Mouse (Mus musculus): ENCODE measurements around the gene Chrm3. TPM values are rescaled to one million over a fixed set of nuclear protein-coding genes. Genes with fewer than 3 reads are reported as not detected.

Gene Chrm3
- polyA plus RNA-seq, 1 experiment = not detected

DNA sequence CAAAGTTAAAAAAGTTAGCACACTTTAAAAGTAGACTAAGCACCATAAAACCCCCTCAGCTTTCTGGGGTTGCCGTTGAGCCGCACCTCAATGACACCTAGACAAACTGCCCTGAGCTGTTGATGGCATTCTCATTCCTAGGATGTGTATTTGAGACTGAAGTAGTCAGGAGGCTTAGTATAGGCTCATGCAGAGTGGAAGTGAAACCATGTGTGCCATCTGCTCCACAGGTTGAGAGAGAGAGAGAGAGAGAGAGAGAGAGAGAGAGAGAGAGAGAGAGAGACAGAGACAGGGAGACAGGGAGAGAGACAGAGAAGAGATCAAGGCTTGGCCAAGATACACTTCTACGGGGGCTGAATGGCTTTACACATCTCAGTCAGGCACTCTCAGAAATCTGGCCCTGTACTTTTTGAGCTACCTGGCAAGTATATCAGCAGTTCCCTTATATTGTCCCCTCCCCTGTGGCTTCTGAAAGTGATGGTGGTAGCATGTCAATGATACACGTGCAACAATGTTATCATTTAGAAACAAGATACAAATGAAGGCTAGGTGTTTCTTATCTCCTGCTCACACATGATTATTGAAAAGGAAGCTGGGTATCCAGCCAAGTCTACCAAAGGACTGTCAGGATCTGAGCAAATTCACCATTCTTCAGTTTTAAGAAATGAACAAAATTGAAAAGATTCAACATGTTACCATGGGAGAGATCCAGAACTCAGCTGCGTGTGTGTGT is 459.8 kb downstream of the Chrm3 start:
- Histone ChIP-seq H3K27me3 (ENCODE audit: control insufficient read depth, insufficient read depth, low read length, poor library complexity, severe bottlenecking) (no peaks in the 10 kb centered on the region), H3K9me3 (replicated peaks; ENCODE audit: control insufficient read depth, insufficient read depth, low read length, poor library complexity, severe bottlenecking) (no peaks in the 10 kb centered on the region), H3K27ac (ENCODE audit: insufficient read depth, low read length) (no peak overlapping the region), H3K4me1 (ENCODE audit: control insufficient read depth, insufficient read depth, low read length) (no peaks in the 10 kb centered on the region), H3K4me3 (ENCODE audit: low read depth, low read length) (no peak overlapping the region), H3K9ac (ENCODE audit: low read depth, poor library complexity, severe bottlenecking) (no peak overlapping the region), H3K36me3 (ENCODE audit: control insufficient read depth, insufficient read depth, low read length, poor library complexity, severe bottlenecking) (no peaks in the 10 kb centered on the region)
- TF ChIP-seq EP300 (IDR thresholded peaks at IDR 0.05; ENCODE audit: insufficient read depth, low read depth, low read length) (no peak), CTCF (IDR thresholded peaks at IDR 0.05; ENCODE audit: low read depth, low read length) (no peak), POLR2A (IDR thresholded peaks at IDR 0.05; ENCODE audit: insufficient read depth, low read length) (no peak)

DNA sequence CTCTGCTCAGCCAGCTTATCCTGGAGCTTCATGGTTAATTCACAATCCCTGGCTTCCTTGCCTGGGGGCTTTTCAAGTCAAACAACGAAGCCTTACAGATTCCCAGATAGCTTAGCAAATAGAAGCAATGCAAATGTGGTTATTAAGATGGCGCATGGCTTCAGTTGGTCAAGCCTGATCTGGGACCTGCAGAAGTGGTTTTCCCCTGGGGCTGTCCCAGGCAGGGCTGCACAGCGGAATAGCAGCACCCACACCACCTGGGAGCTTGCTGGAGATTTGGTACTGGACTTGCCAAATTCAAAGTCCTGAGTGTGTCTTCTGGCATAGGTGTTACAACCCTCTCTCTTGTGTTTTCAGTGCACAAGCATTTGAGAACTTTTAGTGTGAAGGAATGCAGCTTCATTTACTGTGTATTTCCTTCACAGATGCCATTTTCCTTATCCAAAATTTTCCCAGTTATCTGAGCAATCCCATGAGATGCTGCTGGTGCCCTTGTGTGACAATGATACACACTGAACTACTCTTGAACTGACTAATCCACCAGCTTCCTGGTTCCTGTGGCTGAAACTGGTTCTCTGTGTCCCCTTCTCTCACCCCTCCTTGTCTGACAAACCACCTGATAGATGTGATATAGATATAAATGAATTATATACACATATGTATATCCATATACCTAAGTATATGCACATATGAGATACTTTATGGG is 461.8 kb downstream of the Chrm3 start:
- Histone ChIP-seq H3K27me3 (ENCODE audit: control insufficient read depth, insufficient read depth, low read length, poor library complexity, severe bottlenecking) (no peaks in the 10 kb centered on the region), H3K4me1 (ENCODE audit: control insufficient read depth, insufficient read depth, low read length) (no peaks in the 10 kb centered on the region), H3K36me3 (ENCODE audit: control insufficient read depth, insufficient read depth, low read length, poor library complexity, severe bottlenecking) (no peaks in the 10 kb centered on the region), H3K4me3 (ENCODE audit: low read depth, low read length) (no peak overlapping the region), H3K9me3 (replicated peaks; ENCODE audit: control insufficient read depth, insufficient read depth, low read length, poor library complexity, severe bottlenecking) (no peaks in the 10 kb centered on the region), H3K27ac (ENCODE audit: insufficient read depth, low read length) (no peak overlapping the region), H3K9ac (ENCODE audit: low read depth, poor library complexity, severe bottlenecking) (no peak overlapping the region)
- no peak for TF ChIP-seq EP300 (IDR thresholded peaks at IDR 0.05; ENCODE audit: insufficient read depth, low read depth, low read length)
- TF ChIP-seq POLR2A (IDR thresholded peaks at IDR 0.05; ENCODE audit: insufficient read depth, low read length) = no peak
- no peak for TF ChIP-seq CTCF (IDR thresholded peaks at IDR 0.05; ENCODE audit: low read depth, low read length)

DNA sequence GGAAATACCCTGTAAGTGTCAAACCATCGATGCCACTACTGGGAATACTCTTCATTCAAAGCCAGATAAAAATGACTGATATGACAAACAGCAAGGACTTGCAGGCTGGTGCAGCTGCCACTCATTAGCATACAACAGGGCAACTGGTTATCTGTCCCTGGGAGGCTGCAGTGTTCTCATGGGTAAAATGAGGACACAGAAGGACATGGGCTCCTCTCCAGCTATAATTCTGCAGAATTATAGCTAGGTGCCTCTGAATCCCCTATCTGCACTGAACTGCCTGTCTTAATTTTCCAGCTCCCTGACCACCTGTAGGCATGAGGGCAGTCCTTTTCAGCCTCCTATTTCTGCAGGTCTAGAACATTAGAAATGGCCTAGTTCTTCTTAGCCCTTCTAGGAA is 463.4 kb downstream of the Chrm3 start:
- no peak overlapping the region for H3K9ac ChIP-seq (ENCODE audit: low read depth, poor library complexity, severe bottlenecking)
- no peaks in the 10 kb centered on the region for H3K27me3 ChIP-seq (ENCODE audit: control insufficient read depth, insufficient read depth, low read length, poor library complexity, severe bottlenecking)
- H3K4me3 ChIP-seq (ENCODE audit: low read depth, low read length) = no peak overlapping the region

DNA sequence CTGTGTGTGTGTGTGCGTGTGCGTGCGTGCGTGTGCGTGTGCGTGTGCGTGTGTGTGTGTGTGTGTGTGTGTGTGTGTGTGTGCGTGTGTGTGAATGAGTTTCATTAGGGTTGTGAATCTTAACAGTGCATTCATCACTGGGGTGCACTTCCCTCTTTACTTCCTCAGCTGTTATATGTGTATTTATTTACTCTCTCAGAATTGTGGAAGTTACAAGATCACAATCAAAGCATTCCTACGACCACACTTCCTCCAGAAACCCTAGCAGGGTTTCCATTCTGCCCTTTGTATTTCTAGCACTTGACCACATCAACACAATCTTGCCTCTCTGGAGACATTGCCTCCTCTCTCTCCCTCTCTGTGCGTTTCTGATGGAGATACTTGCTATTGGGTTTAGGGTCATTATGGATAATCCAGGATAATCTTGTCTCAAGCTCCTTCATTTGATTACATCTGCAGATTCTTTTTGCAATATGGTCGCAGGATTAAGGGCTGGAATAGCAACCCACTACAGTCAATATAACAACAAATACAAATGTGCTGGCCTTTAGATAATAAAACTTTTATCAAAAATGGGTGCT is 465.5 kb downstream of the Chrm3 start:
- TF ChIP-seq POLR2A (IDR thresholded peaks at IDR 0.05; ENCODE audit: insufficient read depth, low read length) = no peak
- TF ChIP-seq CTCF (IDR thresholded peaks at IDR 0.05; ENCODE audit: low read depth, low read length) = no peak
- no peak for TF ChIP-seq EP300 (IDR thresholded peaks at IDR 0.05; ENCODE audit: insufficient read depth, low read depth, low read length)
- no peak overlapping the region for H3K9ac ChIP-seq (ENCODE audit: low read depth, poor library complexity, severe bottlenecking)
- H3K36me3 ChIP-seq (ENCODE audit: control insufficient read depth, insufficient read depth, low read length, poor library complexity, severe bottlenecking) = no peaks in the 10 kb centered on the region
- H3K4me1 ChIP-seq (ENCODE audit: control insufficient read depth, insufficient read depth, low read length) = no peaks in the 10 kb centered on the region
- H3K27ac ChIP-seq (ENCODE audit: insufficient read depth, low read length) = no peak overlapping the region
- H3K27me3 ChIP-seq (ENCODE audit: control insufficient read depth, insufficient read depth, low read length, poor library complexity, severe bottlenecking) = no peaks in the 10 kb centered on the region
- no peak overlapping the region for H3K4me3 ChIP-seq (ENCODE audit: low read depth, low read length)
- no peaks in the 10 kb centered on the region for H3K9me3 ChIP-seq (replicated peaks; ENCODE audit: control insufficient read depth, insufficient read depth, low read length, poor library complexity, severe bottlenecking)

More for the DNA sequence above, 463.4 kb downstream of the Chrm3 start:
- no peak for TF ChIP-seq EP300 (IDR thresholded peaks at IDR 0.05; ENCODE audit: insufficient read depth, low read depth, low read length)
- no peak for TF ChIP-seq POLR2A (IDR thresholded peaks at IDR 0.05; ENCODE audit: insufficient read depth, low read length)
- no peak for TF ChIP-seq CTCF (IDR thresholded peaks at IDR 0.05; ENCODE audit: low read depth, low read length)
- no peak overlapping the region for H3K27ac ChIP-seq (ENCODE audit: insufficient read depth, low read length)
- no peaks in the 10 kb centered on the region for H3K4me1 ChIP-seq (ENCODE audit: control insufficient read depth, insufficient read depth, low read length)
- no peaks in the 10 kb centered on the region for H3K36me3 ChIP-seq (ENCODE audit: control insufficient read depth, insufficient read depth, low read length, poor library complexity, severe bottlenecking)
- H3K9me3 ChIP-seq (replicated peaks; ENCODE audit: control insufficient read depth, insufficient read depth, low read length, poor library complexity, severe bottlenecking) = no peaks in the 10 kb centered on the region

DNA sequence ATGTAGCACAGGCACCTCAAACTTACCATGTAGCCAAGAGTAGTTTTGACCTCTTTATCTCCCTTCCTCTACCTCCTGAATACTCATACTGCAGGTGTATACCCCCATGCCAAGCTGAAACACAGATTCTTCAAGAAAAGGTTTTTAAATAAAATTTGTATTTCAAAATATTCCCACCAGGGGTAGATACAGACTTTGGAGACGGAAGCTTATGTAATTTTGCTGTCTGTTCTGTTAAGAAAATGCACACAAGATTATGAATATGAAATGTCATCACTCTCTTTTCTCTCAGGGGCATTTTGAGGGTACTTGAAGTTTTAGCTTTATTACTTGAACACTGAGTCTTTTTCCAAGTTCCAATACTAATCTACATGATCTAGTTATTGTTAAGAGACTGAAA is 469.6 kb downstream of the Chrm3 start:
- no peak overlapping the region for H3K27ac ChIP-seq (ENCODE audit: insufficient read depth, low read length)
- H3K4me3 ChIP-seq (ENCODE audit: low read depth, low read length) = no peak overlapping the region
- H3K27me3 ChIP-seq (ENCODE audit: control insufficient read depth, insufficient read depth, low read length, poor library complexity, severe bottlenecking) = no peaks in the 10 kb centered on the region
- H3K9me3 ChIP-seq (replicated peaks; ENCODE audit: control insufficient read depth, insufficient read depth, low read length, poor library complexity, severe bottlenecking) = no peaks in the 10 kb centered on the region
- H3K36me3 ChIP-seq (ENCODE audit: control insufficient read depth, insufficient read depth, low read length, poor library complexity, severe bottlenecking) = no peaks in the 10 kb centered on the region
- no peaks in the 10 kb centered on the region for H3K4me1 ChIP-seq (ENCODE audit: control insufficient read depth, insufficient read depth, low read length)
- TF ChIP-seq EP300 (IDR thresholded peaks at IDR 0.05; ENCODE audit: insufficient read depth, low read depth, low read length) = no peak
- no peak for TF ChIP-seq CTCF (IDR thresholded peaks at IDR 0.05; ENCODE audit: low read depth, low read length)
- TF ChIP-seq POLR2A (IDR thresholded peaks at IDR 0.05; ENCODE audit: insufficient read depth, low read length) = no peak
- H3K9ac ChIP-seq (ENCODE audit: low read depth, poor library complexity, severe bottlenecking) = no peak overlapping the region

DNA sequence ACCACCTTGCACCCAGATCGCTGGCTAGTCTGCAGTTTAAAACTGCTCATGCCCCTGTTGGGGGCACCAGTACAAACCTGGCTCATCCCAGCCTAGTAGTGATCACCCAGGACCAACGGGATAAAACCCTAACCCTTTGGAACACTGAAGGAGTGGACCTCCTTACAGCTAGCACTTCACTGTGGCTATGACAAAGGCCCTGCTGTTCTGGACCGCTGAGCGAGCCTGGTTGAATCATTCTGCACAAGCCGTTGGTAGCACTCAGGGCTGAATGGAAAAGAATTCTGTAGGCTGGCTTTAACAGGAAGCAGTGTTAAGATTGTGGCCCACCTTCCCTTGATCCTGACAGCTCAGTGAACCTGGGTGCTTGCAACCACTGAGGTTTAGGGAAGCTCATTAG is 470.2 kb downstream of the Chrm3 start:
- Histone ChIP-seq H3K9me3 (replicated peaks; ENCODE audit: control insufficient read depth, insufficient read depth, low read length, poor library complexity, severe bottlenecking) (no peaks in the 10 kb centered on the region), H3K27me3 (ENCODE audit: control insufficient read depth, insufficient read depth, low read length, poor library complexity, severe bottlenecking) (no peaks in the 10 kb centered on the region), H3K9ac (ENCODE audit: low read depth, poor library complexity, severe bottlenecking) (no peak overlapping the region), H3K36me3 (ENCODE audit: control insufficient read depth, insufficient read depth, low read length, poor library complexity, severe bottlenecking) (no peaks in the 10 kb centered on the region), H3K4me1 (ENCODE audit: control insufficient read depth, insufficient read depth, low read length) (no peaks in the 10 kb centered on the region), H3K4me3 (ENCODE audit: low read depth, low read length) (no peak overlapping the region), H3K27ac (ENCODE audit: insufficient read depth, low read length) (no peak overlapping the region)
- TF ChIP-seq CTCF (IDR thresholded peaks at IDR 0.05; ENCODE audit: low read depth, low read length) (no peak), EP300 (IDR thresholded peaks at IDR 0.05; ENCODE audit: insufficient read depth, low read depth, low read length) (no peak), POLR2A (IDR thresholded peaks at IDR 0.05; ENCODE audit: insufficient read depth, low read length) (no peak)
